Mouse (Mus musculus): ENCODE data around the gene Ppp6r2. TPM values are rescaled to one million over a fixed set of nuclear protein-coding genes. Genes with fewer than 3 reads are reported as not detected.
A peak's percentile ranks its signal among the peaks of the same experiment; 100 is the strongest.

Ppp6r2 gene
- polyA plus RNA-seq, 1 experiment from 2014 or later = 29.8 TPM

DNA sequence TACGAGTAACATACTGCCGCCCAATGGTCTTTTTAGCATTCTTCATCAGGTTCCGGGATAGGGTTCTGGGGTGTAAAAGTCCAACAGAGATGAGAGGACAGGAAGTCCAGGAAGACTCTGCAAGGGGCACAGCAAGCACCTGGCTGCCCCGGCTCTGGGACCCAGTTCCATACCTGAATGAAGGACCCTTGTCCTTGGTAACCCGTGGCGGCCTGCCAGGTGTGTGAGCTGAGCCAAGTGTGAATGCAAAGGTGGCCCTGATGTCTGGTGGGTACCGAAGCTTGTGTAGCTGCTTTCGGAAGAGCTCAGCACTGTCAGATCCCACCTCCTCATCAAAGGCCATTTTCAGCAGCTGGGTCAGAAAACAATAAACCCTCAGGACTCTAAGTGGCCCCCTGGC, 89.2 kb downstream of the Ppp6r2 start:
- Histone ChIP-seq H3K4me2 (replicated peaks; ENCODE audit: low read depth, low read length) (no peak overlapping the region), H3K27me3 (ENCODE audit: control insufficient read depth, insufficient read depth, low read length) (no peaks in the 10 kb centered on the region), H3K27ac (ENCODE audit: low read depth, low read length) (no peak overlapping the region), H3K36me3 (ENCODE audit: control insufficient read depth, insufficient read depth, low read length) (peaks cover 79% of the 10 kb centered on the region), H3K4me1 (ENCODE audit: control insufficient read depth, insufficient read depth, low read length) (no peaks in the 10 kb centered on the region), H3K9ac (ENCODE audit: low read depth, low read length) (no peak overlapping the region), H3K9me3 (ENCODE audit: control insufficient read depth, low read length) (no peaks in the 10 kb centered on the region), H3K4me3 (ENCODE audit: low read length) (no peak overlapping the region)
- WGBS = 94% methylated on average over 8 of the region's 8 CpGs
- no peak for ATAC-seq (ENCODE audit: low FRiP score, low TSS enrichment)

DNA sequence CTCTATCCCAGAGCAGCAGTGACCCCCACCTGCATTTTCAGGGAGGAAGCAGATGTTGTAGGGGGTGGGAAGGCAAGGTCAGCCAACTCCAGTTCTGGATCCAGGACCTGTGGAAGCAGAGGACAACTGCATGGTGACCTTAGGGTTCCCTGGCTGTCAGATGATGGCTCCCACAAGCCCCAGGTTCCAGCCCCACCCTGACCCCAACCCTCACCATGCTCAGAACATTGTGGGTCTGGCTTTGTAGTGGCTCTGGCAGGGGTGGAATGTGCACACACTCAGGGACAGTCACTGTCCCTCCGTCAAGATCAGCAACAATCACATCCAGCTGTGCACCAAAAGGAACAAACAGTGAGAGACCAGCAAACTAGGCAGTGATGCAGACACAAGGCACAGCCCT, 94.6 kb downstream of the Ppp6r2 start:
- Histone ChIP-seq H3K4me2 (replicated peaks; ENCODE audit: low read depth, low read length) (no peak overlapping the region), H3K27ac (ENCODE audit: low read depth, low read length) (no peak overlapping the region), H3K27me3 (ENCODE audit: control insufficient read depth, insufficient read depth, low read length) (no peaks in the 10 kb centered on the region), H3K36me3 (ENCODE audit: control insufficient read depth, insufficient read depth, low read length) (peaks cover 63% of the 10 kb centered on the region), H3K4me1 (ENCODE audit: control insufficient read depth, insufficient read depth, low read length) (0 out of 2 replicates have a peak, but pooled peaks cover 3% of the 10 kb centered on the region), H3K9me3 (ENCODE audit: control insufficient read depth, low read length) (no peaks in the 10 kb centered on the region), H3K4me3 (ENCODE audit: low read length) (no peak overlapping the region), H3K9ac (ENCODE audit: low read depth, low read length) (no peak overlapping the region)
- ATAC-seq (ENCODE audit: low FRiP score, low TSS enrichment) = no peak
- WGBS = 71% methylated on average over 1 of the region's 1 CpGs

DNA sequence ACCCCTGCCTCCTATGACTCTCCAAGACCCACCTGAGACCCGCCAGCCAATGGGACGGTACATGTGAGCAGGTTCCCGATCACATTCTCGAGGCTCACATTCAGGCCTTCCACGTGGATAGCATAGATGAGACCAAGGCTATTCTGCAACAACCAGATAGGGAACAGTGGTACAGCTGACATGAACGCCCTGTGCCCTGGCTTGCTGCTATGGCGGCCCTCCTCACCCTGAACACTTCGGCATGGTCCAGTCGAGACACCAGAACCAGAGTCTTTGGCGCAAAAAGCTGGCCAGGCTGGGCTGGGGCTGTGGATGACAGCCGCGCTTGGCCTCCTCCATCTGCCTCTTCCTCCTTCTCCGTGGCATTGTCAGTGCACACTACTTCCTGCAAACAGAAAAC, 96.1 kb downstream of the Ppp6r2 start:
- no peak overlapping the region for H3K4me3 ChIP-seq (ENCODE audit: low read length)
- no peak overlapping the region for H3K27ac ChIP-seq (ENCODE audit: low read depth, low read length)
- H3K9ac ChIP-seq (ENCODE audit: low read depth, low read length) = no peak overlapping the region
- 0 out of 2 replicates have a peak, but pooled peaks cover 4% of the 10 kb centered on the region for H3K4me1 ChIP-seq (ENCODE audit: control insufficient read depth, insufficient read depth, low read length)
- peaks cover 49% of the 10 kb centered on the region for H3K36me3 ChIP-seq (ENCODE audit: control insufficient read depth, insufficient read depth, low read length)
- ATAC-seq (ENCODE audit: low FRiP score, low TSS enrichment) = no peak
- H3K27me3 ChIP-seq (ENCODE audit: control insufficient read depth, insufficient read depth, low read length) = no peaks in the 10 kb centered on the region
- H3K9me3 ChIP-seq (ENCODE audit: control insufficient read depth, low read length) = no peaks in the 10 kb centered on the region
- 89% methylated on average over 13 of the region's 13 CpGs for WGBS
- H3K4me2 ChIP-seq (replicated peaks; ENCODE audit: low read depth, low read length) = no peak overlapping the region

DNA sequence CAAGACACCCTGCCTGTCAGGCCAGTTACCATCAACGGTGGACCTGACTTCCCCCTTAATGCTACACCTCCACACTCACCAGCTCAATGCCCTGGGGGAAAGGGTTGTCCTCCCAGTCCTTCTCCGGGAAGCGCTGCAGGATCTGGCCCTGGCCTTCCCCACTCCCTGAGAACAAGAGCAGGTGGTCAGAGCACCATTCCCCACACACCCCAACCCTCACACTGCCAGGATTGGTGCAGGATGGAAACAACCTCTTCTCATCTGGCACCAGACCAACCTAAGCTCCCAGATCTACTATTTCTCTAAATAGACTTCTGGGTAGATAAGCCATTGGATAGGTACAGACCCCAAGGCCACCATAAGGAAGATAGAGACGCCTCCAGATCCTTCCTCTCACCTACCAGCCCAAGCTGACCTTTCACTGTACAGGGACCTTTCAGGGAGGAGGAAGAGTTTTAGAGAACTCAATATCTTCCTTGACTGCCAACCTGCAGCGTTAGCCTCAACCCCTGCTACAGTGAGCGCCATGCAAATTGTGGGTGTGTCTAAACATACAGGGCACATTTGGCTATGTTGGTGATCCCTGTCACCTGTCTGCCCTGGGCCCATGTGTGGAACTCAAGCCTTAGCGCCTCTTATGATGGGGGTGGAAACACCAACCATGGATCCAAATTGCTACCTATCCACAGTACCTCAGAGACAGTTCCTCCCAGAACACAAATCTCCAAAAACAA, 97.2 kb downstream of the Ppp6r2 start:
- no peaks in the 10 kb centered on the region for H3K9me3 ChIP-seq (ENCODE audit: control insufficient read depth, low read length)

DNA sequence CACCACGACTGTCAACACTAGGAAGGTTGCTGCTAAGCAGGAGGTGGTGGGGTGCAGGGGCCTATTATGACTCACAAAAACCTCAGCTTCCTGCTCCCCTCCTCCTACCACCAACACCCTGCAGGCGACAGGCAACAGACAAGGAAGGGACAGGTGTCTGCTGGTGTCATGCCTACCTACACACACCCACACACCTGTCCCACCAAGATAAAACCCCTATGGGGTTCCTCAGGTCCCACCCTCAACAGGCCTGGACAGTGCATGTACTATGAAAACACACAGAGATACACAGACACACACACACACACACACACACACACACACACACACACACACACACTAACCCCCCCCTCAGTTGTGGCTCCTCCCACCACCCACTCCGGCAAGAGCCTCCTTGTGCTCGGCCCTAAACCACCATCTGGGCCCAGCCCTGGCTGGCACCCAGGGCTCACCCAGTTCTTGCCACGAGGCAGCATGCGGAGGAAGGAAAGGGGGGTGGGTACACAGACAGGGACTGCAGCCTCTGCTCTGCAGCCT, 98.7 kb downstream of the Ppp6r2 start:
- Histone ChIP-seq H3K4me1 (ENCODE audit: control insufficient read depth, insufficient read depth, low read length) (peaks cover 21% of the 10 kb centered on the region), H3K9ac (ENCODE audit: low read depth, low read length) (no peak overlapping the region), H3K4me3 (ENCODE audit: low read length) (no peak overlapping the region), H3K36me3 (ENCODE audit: control insufficient read depth, insufficient read depth, low read length) (peaks cover 23% of the 10 kb centered on the region), H3K27ac (ENCODE audit: low read depth, low read length) (no peak overlapping the region), H3K27me3 (ENCODE audit: control insufficient read depth, insufficient read depth, low read length) (no peaks in the 10 kb centered on the region), H3K4me2 (replicated peaks; ENCODE audit: low read depth, low read length) (no peak overlapping the region), H3K9me3 (ENCODE audit: control insufficient read depth, low read length) (no peaks in the 10 kb centered on the region)
- 83% methylated on average over 6 of the region's 6 CpGs for WGBS
- no peak for ATAC-seq (ENCODE audit: low FRiP score, low TSS enrichment)

More for the DNA sequence above, 97.2 kb downstream of the Ppp6r2 start:
- Histone ChIP-seq H3K27me3 (ENCODE audit: control insufficient read depth, insufficient read depth, low read length) (no peaks in the 10 kb centered on the region), H3K9ac (ENCODE audit: low read depth, low read length) (no peak overlapping the region), H3K4me3 (ENCODE audit: low read length) (no peak overlapping the region), H3K36me3 (ENCODE audit: control insufficient read depth, insufficient read depth, low read length) (peaks cover 38% of the 10 kb centered on the region), H3K27ac (ENCODE audit: low read depth, low read length) (no peak overlapping the region), H3K4me1 (ENCODE audit: control insufficient read depth, insufficient read depth, low read length) (peaks cover 13% of the 10 kb centered on the region), H3K4me2 (replicated peaks; ENCODE audit: low read depth, low read length) (no peak overlapping the region)
- no peak for ATAC-seq (ENCODE audit: low FRiP score, low TSS enrichment)
- WGBS = 81% methylated on average over 7 of the region's 7 CpGs

DNA sequence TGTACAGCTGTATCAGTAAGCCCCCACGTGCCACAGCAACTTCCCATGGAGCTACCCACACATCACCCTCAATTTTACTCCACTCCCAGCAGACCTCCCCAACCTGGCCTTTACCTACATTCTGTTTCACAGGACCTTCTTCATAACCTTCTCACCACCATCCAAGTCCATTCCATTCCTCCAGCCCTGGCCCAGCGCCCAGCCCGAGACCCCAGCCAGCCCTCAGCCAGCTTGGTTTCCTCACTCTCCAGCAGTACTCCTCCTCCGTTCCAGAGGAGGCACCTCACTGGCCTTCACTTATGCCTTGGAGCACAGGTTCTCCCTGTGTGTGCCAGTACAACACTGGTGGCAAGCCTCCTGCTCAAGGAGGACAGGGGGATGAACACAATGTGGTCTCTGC, 102.0 kb downstream of the Ppp6r2 start:
- Histone ChIP-seq H3K27ac (ENCODE audit: low read depth, low read length) (no peak overlapping the region), H3K4me3 (ENCODE audit: low read length) (no peak overlapping the region), H3K9ac (ENCODE audit: low read depth, low read length) (no peak overlapping the region)

DNA sequence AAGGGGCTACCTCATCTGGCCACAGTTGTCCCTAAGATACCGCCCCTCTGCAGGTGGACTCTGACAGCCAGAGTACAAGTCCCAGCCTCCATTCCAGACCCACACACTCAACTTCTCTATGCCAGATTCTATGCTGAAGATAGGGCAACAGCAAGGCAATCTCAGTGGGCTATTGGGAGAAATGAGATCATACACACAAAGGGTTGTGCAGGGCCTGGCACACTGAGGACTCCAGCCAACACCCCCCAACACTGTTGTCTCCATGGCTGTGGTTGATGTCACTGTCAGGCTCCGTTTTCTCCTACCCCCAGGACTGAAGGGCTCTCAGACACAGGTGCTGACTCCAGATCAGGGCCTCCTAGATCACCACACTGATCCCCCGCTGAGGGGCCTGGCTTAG, 102.8 kb downstream of the Ppp6r2 start:
- 31% methylated on average over 3 of the region's 3 CpGs for WGBS
- no peak overlapping the region for H3K27ac ChIP-seq (ENCODE audit: low read depth, low read length)
- H3K4me1 ChIP-seq (ENCODE audit: control insufficient read depth, insufficient read depth, low read length) = peaks cover 21% of the 10 kb centered on the region
- peak overlapping the region; percentile 98 for H3K4me3 ChIP-seq (ENCODE audit: low read length)
- peak overlapping the region; percentile 88 for H3K9ac ChIP-seq (ENCODE audit: low read depth, low read length)
- H3K4me2 ChIP-seq (replicated peaks; ENCODE audit: low read depth, low read length) = peak overlapping the region; percentile 78
- H3K27me3 ChIP-seq (ENCODE audit: control insufficient read depth, insufficient read depth, low read length) = no peaks in the 10 kb centered on the region
- H3K9me3 ChIP-seq (ENCODE audit: control insufficient read depth, low read length) = no peaks in the 10 kb centered on the region
- peak; percentile 5; the same call in 1 of the 2 replicates for ATAC-seq (ENCODE audit: low FRiP score, low TSS enrichment)
- H3K36me3 ChIP-seq (ENCODE audit: control insufficient read depth, insufficient read depth, low read length) = no peaks in the 10 kb centered on the region

More for the DNA sequence above, 102.0 kb downstream of the Ppp6r2 start:
- 52% methylated on average over 4 of the region's 4 CpGs for WGBS
- Histone ChIP-seq H3K4me2 (replicated peaks; ENCODE audit: low read depth, low read length) (no peak overlapping the region), H3K36me3 (ENCODE audit: control insufficient read depth, insufficient read depth, low read length) (no peaks in the 10 kb centered on the region), H3K27me3 (ENCODE audit: control insufficient read depth, insufficient read depth, low read length) (no peaks in the 10 kb centered on the region), H3K9me3 (ENCODE audit: control insufficient read depth, low read length) (no peaks in the 10 kb centered on the region), H3K4me1 (ENCODE audit: control insufficient read depth, insufficient read depth, low read length) (peaks cover 21% of the 10 kb centered on the region)
- no peak for ATAC-seq (ENCODE audit: low FRiP score, low TSS enrichment)

DNA sequence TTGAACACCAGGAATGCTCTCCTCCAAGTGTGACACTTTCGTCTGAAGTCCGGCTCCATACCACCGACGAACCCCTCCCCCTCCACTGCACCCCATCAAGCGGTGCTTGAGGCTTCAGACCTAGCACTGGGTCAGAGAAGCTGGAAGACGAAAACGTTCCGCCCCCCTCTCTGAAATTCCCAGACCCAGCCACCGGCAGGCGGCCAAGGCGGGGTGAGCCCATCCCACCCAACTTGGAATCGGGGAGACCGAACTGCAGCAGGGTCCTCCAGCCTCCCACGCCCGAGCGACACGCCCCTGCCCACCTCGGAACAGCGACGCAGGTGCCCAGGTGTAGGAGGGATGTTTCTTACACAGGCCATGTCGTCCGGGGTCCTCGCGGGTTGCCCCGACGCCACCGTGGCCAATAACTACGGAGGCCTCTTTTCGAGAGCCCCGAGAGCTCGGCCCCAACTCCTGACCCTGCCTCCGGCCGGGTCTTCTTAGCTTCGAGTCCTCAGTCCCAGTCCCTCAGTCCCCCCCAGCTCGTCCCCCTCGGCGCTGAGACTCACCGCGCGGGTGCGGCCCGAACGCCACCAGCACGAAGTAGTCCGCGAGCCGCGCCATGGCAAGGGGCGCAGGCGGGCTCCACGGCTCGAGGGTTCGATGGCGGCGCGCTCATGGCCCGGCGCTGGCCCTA, 103.3 kb downstream of the Ppp6r2 start:
- WGBS = under 1% methylated on average over 58 of the region's 58 CpGs
- Histone ChIP-seq H3K4me2 (replicated peaks; ENCODE audit: low read depth, low read length) (peak overlapping the region; percentile 78), H3K4me1 (ENCODE audit: control insufficient read depth, insufficient read depth, low read length) (peaks cover 21% of the 10 kb centered on the region), H3K9me3 (ENCODE audit: control insufficient read depth, low read length) (no peaks in the 10 kb centered on the region), H3K9ac (ENCODE audit: low read depth, low read length) (peak overlapping the region; percentile 88), H3K27me3 (ENCODE audit: control insufficient read depth, insufficient read depth, low read length) (no peaks in the 10 kb centered on the region), H3K4me3 (ENCODE audit: low read length) (peak overlapping the region; percentile 98), H3K36me3 (ENCODE audit: control insufficient read depth, insufficient read depth, low read length) (no peaks in the 10 kb centered on the region), H3K27ac (ENCODE audit: low read depth, low read length) (no peak overlapping the region)
- peak; percentile 50 for ATAC-seq (ENCODE audit: low FRiP score, low TSS enrichment)

DNA sequence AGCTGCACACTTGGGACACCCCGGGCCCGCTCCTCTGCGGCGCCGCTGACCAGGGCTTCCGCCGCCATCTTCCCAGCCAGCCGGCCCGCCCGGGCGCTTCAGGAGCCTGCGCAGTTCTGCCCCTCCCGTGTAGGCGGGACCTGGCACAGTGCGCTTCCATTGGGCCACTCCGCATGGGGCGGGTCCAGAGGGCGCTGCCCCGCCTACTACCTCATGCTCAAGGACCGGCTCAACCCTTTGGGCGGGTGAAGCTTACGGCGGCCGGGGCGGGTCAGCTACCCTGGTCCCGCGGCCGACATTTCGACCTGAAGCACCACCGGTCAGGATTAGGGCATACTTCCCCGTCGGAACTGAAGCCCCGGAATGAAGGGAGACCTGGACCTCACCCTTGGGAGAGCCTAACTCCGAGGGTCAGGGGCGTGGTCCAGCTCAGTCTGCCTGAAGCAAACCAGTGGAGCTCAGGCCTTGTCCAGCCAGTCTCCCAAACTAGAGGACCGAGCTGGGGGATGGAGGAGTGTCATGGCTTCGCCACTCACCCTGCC, 103.9 kb downstream of the Ppp6r2 start, which contains the start of gene Sbf1:
Gene Sbf1, minus strand, starts transcription at position 122 of the 542 bp plus-strand sequence.
- Histone ChIP-seq H3K9me3 (ENCODE audit: control insufficient read depth, low read length) (no peaks in the 10 kb centered on the region), H3K36me3 (ENCODE audit: control insufficient read depth, insufficient read depth, low read length) (no peaks in the 10 kb centered on the region), H3K4me3 (ENCODE audit: low read length) (peak within 1 kb of the TSS; percentile 98), H3K4me1 (ENCODE audit: control insufficient read depth, insufficient read depth, low read length) (peaks cover 21% of the 10 kb centered on the region), H3K4me2 (replicated peaks; ENCODE audit: low read depth, low read length) (peak within 1 kb of the TSS; percentile 78), H3K9ac (ENCODE audit: low read depth, low read length) (peak within 1 kb of the TSS; percentile 88), H3K27me3 (ENCODE audit: control insufficient read depth, insufficient read depth, low read length) (no peaks in the 10 kb centered on the region), H3K27ac (ENCODE audit: low read depth, low read length) (no peak within 1 kb of the TSS)
- ATAC-seq (ENCODE audit: low FRiP score, low TSS enrichment) = peak; percentile 100
- WGBS = under 1% methylated on average over 37 of the region's 37 CpGs

Data from kidney, embryonic 14.5 days (tissue).